Mouse (Mus musculus) kidney, adult 2 months (tissue): ENCODE data around the gene Gm20431.

Experiments used
- CTCF ChIP-seq: fragments of 200-500 bp; conservative IDR thresholded peaks from 2 replicates; pipeline ENCODE4 v1.5.1; 2011; ENCODE audit warnings: low read depth, mild to moderate bottlenecking, control low read depth, low read length, moderate library complexity, mixed read lengths; ENCODE audit not compliant: insufficient read depth, insufficient read length
- POLR2A ChIP-seq: fragments of 200-500 bp; IDR thresholded peaks from one replicate; pipeline ENCODE4 v1.6.1; 2011; ENCODE audit warnings: low read depth, low read length, control low read depth

- TF ChIP-seq POLR2A, result no peak
- TF ChIP-seq CTCF, result no peak
Observed at GRCm38 (mm10) chr2:167652694-167653093, 8.6 kb downstream of the Gm20431 start.
